Mouse (Mus musculus) right cerebral cortex, adult 2 months (tissue): Measurements from ENCODE around the gene Tulp3.

ENCODE experiments used
- DNase-seq, 2 experiments: peaks; one replicate each; pipeline ENCODE4 v3.0.0; 2021 to 2022; ENCODE audit warnings: low spot score in 2 of 2

Gene Tulp3

DNA sequence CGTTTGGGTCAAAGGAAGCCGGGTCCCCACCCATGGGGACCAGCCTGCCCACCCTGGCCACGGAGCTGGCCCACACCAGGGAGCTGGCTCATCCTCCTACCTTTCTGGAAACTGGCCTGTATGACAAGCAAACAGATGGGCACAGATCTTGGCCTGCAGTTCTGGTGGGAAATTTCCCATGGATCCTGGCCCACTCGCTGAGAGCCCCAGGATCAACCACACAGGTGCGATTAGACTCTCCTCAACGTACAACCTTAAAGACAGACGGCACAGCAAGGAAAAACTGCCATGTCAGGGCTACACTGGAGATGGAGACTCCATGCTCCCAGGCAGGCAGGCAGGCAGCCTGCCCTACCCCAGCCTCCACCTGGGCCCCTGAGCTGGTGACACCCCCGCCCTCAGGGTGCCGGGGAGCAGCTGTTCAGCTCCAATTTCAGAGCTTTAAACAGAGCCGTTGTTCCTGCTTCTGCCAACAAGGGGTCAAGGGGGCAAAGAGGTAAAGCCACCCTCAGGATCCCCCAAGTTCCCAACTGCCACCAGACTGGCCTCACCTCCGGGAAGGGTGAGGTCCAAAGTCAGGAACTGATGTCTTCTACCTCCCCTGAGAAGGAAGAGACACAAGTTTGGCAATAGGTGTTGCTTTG lies 58.8 kb downstream of the Tulp3 start:
- DNase-seq = no peak

DNA sequence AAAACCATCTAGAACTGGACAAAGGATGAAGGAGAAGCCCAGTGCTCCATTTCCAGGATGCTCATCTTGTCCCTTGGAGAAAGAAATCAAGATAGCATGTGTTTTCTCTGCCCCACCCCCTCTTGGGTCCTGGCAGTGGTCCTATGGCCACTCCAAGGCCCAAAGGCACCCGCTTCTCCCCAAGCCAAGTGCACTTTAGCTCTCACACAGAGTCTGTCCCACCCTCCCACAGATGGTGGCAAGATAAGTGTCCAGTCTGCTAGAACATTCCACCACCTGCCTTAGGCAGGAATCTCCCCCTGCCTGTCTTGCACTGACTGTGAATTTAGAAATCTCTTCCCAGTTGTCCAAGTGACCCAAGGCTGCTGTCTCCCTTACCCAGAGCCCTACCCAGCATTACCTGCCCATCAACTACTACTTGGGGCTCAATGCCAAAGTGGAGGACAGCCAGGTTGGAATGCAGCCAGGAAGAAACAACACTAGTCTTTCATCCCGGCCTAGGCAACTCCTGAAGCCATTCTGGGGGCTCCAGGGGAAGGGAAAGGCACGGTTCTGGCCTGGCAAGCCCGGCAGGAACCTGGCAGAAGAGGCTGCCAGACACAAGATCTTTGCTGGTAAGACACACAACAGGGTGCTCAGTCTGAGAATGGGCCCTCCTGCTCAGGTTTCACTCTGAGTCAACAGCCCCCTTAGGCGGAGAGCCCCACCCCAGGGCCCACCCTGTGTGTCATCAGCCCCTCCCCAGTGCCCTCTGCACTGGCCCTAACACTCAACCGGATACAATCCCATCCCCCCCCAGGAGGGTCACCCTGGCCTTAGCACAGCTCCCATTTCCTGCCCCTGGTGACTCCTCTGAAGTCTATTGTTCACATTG lies 59.5 kb downstream of the Tulp3 start:
- DNase-seq = peak in 1 of 2 experiments; percentile 10

DNA sequence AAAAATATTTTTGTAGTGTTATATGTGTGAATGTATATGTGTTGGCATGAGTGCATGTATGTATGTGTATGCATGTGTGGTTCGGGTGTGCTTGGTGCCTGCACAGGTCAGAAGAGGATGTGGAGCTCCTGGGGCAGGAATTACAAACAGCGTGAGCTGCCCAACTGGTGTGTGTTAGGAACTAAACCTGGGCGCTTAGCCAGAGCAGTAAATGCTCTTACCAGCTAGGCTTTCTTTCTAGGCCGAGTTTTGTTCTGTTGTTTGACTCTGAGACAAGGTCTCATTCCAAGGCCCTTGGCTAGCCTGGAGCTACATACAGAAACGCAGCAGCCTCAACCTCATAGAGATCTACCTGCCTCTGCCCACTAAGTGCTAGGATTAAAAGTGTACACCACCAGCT lies 64.4 kb downstream of the Tulp3 start:
- no peak for DNase-seq

DNA sequence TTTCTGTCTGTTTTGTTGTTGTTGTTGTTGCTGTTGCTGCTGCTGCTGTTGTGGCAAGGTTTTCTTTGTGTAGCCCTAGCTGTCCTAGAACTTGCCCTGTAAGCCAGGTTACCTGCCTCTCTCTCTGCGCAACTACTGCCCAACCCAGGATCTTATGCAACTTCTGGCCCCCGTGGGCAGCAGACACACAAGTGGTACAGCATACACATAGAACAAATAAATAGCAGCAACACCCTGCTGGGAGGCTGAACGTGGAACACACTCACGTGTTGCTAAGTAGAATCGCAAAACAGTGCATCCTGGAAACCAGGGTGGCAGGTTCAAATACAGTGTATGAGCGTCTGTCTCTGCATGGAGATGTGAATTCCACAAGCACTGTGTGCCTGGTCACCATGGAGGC lies 67.0 kb downstream of the Tulp3 start:
- DNase-seq = no peak

DNA sequence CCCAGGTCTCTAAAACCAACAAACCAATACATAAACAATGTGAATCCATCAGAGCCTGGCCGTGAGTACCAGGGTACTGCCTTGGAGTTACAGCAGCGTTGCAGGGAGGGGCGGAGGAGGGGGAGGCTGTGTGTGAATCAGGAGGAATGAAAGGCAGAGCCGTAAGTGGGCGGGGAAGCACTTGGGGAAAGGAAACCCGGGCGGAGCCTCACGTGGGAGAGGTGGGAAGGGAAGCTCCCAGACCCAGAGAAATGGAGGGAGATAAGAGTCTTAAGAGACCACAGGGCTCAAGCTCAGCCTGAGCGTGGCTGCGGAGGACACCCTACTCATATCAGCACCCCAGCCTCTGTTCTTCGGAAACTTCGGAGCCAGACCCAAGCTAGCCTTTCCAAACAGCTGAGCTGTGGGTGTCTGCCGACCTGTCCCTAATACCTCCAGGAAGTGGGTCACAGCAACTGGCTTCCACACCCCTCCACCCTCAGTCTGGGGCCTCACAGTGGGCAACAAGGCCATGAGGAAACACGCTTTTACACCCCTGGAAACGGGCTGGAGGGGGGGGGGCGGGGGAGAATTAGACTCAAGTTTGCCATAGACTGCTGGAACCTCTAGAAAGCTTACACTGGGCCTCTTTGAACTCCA lies 69.7 kb downstream of the Tulp3 start:
- DNase-seq = peak; percentile 57 to 67

DNA sequence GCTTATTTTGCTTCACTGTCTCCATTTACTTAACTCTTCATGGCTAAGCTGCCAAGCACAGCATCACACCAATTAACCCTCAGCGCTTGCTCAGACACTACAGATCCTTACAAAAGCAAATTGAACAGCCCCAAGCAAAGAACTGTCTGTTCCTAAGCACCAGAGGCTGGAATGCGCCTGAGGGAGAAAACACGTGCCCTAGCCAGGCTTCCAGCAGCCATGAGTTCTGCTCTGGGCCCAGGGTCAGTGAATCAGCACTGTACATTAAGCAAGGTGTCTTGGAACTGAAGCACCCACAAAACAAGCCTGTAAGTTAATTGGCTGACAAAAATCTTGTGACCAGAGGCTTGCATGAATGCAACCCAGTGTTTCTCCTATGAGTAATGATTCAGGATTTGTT lies 73.5 kb downstream of the Tulp3 start:
- no peak for DNase-seq

DNA sequence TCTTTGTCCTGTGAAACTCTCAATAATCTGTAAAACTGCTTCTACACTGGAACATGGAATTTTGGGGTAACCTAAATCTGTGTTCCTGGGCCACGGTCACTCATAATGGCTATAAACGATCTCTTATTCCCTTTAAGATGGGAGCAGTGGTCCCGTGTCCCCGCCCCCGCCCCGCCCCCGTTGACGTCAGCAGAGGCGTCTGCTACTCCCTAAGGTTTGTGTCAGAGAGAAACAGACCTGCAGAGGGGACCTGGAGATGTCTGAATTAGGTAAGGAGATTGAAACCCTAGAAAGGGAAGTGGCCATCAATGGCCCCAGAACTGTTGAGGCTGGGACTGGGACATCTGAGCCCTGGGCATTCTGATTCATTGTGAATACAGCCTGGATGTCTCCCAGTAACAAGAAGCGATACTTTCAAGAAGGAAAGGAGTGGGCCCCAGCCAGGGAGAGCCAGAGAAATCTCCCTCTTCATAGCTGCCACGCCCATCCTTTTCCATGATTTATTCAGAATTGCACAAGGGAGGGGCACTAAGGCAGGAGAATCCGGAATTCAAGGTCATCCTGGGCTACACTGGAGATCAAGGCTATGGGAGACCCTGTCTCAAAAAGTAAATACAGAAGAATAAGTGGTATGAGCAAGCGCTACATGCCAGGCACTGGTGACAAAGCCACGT lies 75.0 kb downstream of the Tulp3 start:
- DNase-seq = no peak

DNA sequence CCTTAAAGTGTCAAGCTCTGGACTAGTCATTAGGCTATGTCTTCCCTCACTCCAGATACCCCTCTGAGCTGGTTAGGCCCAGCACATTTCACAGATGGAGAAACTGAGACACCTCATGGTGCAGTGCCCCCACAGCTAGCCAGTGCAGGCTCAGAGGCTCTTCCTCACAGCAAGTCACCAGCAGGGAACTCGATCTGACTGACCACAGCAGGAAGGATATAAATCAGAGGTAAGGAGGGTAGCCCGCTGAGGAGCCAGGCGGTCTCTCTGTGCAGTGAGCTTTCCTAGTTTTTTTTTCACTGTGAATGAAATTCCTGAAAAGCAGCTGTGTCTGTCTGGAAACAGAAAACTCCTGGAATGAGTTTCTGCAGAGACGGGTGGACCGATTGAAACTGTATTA lies 76.0 kb downstream of the Tulp3 start:
- no peak for DNase-seq

DNA sequence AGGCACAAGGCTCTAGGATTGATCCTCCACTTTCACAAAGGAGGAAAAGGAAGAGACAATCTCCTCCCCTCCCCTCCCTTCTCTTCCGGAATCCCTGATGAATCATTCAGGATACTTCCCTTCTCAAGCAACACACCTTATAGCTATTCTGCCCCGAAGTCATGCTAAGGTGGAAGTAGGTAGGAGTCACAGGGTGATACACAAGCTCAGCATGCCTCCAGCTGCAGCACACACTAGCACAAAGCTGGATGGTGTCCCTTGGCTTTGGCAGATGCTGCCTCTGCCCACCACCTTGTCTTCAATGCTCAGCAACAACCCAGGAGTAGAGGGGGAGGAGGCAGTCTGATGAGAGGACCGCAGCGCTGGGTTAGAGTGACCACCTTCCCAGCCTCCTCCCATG lies 76.6 kb downstream of the Tulp3 start:
- no peak for DNase-seq

DNA sequence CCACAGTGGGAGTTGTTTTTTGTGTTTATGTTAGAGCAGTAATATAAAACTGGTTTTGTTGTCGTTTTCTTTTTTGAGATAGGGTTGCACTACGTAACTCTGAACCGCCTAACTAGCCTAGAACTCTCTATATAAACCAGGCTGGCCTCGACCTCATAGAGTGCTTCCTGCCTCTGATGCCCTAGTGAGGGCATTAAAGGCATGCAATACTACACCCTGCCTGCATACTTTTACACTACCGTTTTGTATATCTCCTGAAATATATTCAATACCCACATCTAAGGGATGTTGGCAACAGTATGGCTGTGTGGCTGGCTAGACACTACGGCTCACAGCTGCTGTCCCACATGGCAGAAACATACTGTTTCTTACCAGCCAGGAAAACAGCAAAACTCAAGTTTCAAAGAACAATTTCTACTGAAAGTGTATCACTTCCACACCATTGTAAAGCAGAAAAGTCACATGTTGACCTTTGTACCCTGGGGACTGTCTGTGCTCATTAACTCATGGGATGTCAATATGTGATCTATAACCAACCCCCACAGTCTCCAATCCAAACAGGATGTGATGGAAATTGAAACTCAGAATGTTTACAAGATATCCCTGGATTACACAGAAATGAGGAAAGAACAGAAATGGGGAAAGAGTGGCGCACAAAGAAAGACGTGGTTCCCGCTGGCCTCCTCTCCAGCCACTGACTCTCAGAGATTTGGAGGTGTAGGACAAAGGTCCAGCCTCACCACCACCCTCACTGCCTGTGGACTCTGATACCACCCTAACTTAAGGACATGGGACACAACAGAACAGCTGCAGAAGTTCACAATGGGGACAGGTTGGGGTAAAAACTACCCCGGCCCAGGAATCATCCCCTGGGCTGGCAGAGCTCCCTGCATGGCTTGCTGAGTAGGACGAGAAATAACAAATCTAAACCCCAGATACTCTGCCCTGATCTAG lies 78.2 kb downstream of the Tulp3 start:
- DNase-seq = no peak

DNA sequence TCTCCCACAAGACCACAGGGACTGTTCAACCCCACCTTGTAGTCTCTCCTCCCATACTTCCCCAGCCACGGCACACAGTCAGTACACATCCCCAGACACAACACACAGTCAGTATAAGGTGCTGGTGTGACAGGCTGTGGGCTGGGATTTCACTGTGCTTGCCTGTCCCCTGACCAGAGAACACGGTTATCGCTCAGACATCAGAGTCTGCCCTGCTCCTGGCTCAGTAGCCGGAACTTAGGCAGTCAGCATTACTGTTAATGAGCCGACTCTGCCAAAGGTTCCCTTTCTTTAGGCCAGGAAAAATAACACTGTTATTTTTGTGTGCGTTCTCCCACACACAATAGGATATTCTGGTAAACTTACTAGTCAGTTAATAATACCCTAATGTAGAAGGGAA lies 79.3 kb downstream of the Tulp3 start:
- DNase-seq = no peak

DNA sequence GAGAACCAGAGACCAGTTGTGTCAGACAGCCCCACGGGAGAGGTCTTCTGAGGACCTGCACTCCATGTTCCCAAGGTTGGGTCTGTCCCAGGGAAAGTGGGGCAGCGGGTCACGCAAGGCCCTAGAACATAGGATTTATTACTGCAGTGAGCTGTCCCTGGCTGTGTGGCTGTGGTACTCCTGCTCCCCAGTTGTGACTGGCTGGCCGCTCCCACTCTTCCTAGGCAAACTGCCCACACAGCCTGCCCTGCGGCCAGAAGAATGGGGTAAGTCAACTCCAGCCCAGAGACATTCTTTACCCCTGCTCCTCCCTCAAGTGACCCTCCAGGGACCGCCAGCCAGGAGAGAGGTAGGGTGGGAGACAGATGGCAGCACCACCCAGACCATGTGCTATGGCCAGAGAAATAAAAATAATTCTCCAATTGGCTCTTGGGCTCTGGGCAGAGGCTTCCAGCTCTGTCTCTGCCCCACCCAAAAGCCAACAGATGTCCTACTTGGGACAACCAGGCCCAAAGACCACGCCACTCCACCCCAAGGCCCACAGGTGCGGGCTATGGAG lies 80.1 kb downstream of the Tulp3 start:
- no peak for DNase-seq

DNA sequence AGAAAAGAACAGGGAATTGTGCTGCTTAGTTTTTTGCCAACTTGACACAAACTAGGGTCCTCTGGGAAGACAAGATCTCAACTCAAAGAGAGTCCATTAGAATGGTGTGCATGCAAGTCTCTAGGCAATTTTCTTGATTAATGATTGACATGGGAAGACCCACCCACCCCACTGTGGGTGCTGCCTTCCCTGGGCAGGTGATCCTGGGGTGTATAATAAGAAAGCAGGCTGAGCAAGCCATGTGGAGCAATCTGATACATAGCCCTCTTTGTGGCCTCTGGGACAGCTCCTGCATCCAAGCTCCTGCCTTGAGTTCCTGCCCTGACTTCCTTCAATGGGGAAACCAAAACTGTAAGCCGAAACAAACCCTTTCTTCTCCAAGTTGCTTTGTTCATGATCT lies 82.1 kb downstream of the Tulp3 start:
- no peak for DNase-seq

DNA sequence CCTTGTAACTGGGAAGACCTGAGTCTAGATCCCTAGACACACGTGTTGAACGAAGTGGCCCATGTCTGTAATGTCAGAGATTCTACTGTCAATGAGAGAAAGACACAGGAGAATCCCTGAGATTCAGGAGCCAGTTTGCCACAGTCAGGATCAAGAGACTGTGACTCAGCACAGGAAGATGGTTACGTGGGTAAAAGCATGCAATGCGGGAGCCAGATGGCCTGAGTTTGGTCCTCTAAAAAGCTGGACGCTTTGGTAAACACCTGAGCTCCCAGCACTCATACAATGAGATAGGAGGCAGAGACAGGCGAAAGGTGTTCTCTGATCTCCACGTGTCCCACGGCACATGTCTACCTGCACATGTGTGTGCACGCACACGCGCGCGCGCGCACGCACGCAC lies 82.9 kb downstream of the Tulp3 start:
- no peak for DNase-seq
